Mouse (Mus musculus) heart, adult 8-10 months (tissue): ENCODE data around the gene 2310034C09Rik. TPM values are rescaled to one million over a fixed set of nuclear protein-coding genes. Genes with fewer than 3 reads are reported as not detected.
"Not testable (repeated sequence)": the region's sequence is repeated elsewhere in the genome, so short reads cannot be mapped to it uniquely, and the experiment has no call there.

Experiments used
- DNase-seq: peaks from one replicate; pipeline ENCODE4 v3.0.0; 2022; ENCODE audit warnings: low spot score
- total RNA-seq, 4 experiments: library from RNA; stranded (reverse); gene quantifications; 2 replicates each; pipeline ENCODE4 v1.2.4; 2022

2310034C09Rik gene
- not detected for total RNA-seq

GRCm38 (mm10) chr16:88758547-88758946 is at the start of gene 2310034C09Rik:
Gene 2310034C09Rik, plus strand, starts transcription at chr16:88758847.
- not testable (repeated sequence) for DNase-seq

GRCm38 (mm10) chr16:88710757-88711156 is 47.9 kb upstream of the 2310034C09Rik start:
- no peak for DNase-seq

- no peak for DNase-seq
Observed at GRCm38 (mm10) chr16:88711245-88711644, 47.4 kb upstream of the 2310034C09Rik start.

- no peak for DNase-seq
Observed at GRCm38 (mm10) chr16:88716549-88716948, 42.1 kb upstream of the 2310034C09Rik start.

GRCm38 (mm10) chr16:88720031-88720430 is 38.6 kb upstream of the 2310034C09Rik start:
- DNase-seq, result no peak

- no peak for DNase-seq
Observed at GRCm38 (mm10) chr16:88728812-88729275, 29.8 kb upstream of the 2310034C09Rik start, which contains the start of gene Krtap13-1. Gene Krtap13-1, plus strand, starts transcription at chr16:88728862.

- no peak for DNase-seq
Observed at GRCm38 (mm10) chr16:88735391-88735790, 23.3 kb upstream of the 2310034C09Rik start.

GRCm38 (mm10) chr16:88744750-88745340 is 13.8 kb upstream of the 2310034C09Rik start:
- no peak for DNase-seq

GRCm38 (mm10) chr16:88747943-88748342 is 10.7 kb upstream of the 2310034C09Rik start:
- no peak for DNase-seq

- DNase-seq, result not testable (repeated sequence)
Observed at GRCm38 (mm10) chr16:88751535-88751934, 7.1 kb upstream of the 2310034C09Rik start, which contains the start of gene Krtap13. Gene Krtap13, minus strand, starts transcription at chr16:88751635.

- no peak for DNase-seq
Observed at GRCm38 (mm10) chr16:88774106-88774505, 15.5 kb downstream of the 2310034C09Rik start, which contains the start of gene 2310057N15Rik. Gene 2310057N15Rik, minus strand, starts transcription at chr16:88774206.

- DNase-seq, result no peak
Observed at GRCm38 (mm10) chr16:88777596-88777995, 18.9 kb downstream of the 2310034C09Rik start, which contains the start of gene Gm5965. Gene Gm5965, plus strand, starts transcription at chr16:88777896.

GRCm38 (mm10) chr16:88786786-88787185 is 28.1 kb downstream of the 2310034C09Rik start:
- no peak for DNase-seq

Other genes with a start within 250 kb of the 2310034C09Rik start
- not detected for gene Cldn8, start 195.7 kb upstream of the 2310034C09Rik start, total RNA-seq
- gene Krtap24-1, start 146.6 kb upstream of the 2310034C09Rik start, total RNA-seq, result not detected
- not detected for gene 2310079G19Rik, start 131.2 kb upstream of the 2310034C09Rik start, total RNA-seq
- gene Krtap26-1, start 111.1 kb upstream of the 2310034C09Rik start, total RNA-seq, result not detected
- not detected for gene Krtap27-1, start 87.2 kb upstream of the 2310034C09Rik start, total RNA-seq
- gene 2310061N02Rik, start 50.9 kb upstream of the 2310034C09Rik start, total RNA-seq, result not detected
- gene Krtap13-1, start 30.0 kb upstream of the 2310034C09Rik start, total RNA-seq, result not detected
- gene Krtap13, start 7.2 kb upstream of the 2310034C09Rik start, total RNA-seq, result not detected
- not detected for gene 2310057N15Rik, start 15.4 kb downstream of the 2310034C09Rik start, total RNA-seq
- not detected for gene Gm5965, start 19.0 kb downstream of the 2310034C09Rik start, total RNA-seq
- gene Gm20741, start 53.4 kb downstream of the 2310034C09Rik start, total RNA-seq, result not detected
- not detected for gene Krtap15, start 61.4 kb downstream of the 2310034C09Rik start, total RNA-seq
- not detected for gene Krtap14, start 67.3 kb downstream of the 2310034C09Rik start, total RNA-seq
- not detected for gene Krtap19-1, start 110.6 kb downstream of the 2310034C09Rik start, total RNA-seq
- gene Krtap19-2, start 115.4 kb downstream of the 2310034C09Rik start, total RNA-seq, result not detected
- not detected for gene Krtap19-3, start 119.2 kb downstream of the 2310034C09Rik start, total RNA-seq
- not detected for gene Krtap19-4, start 126.2 kb downstream of the 2310034C09Rik start, total RNA-seq
- not detected for gene Krtap19-5, start 137.6 kb downstream of the 2310034C09Rik start, total RNA-seq
- not detected for gene Krtap19-9b, start 173.4 kb downstream of the 2310034C09Rik start, total RNA-seq
- gene Krtap16-3, start 204.0 kb downstream of the 2310034C09Rik start, total RNA-seq, result not detected